Mouse (Mus musculus): ENCODE data around the gene Grhpr. TPM values are rescaled to one million over a fixed set of nuclear protein-coding genes. Genes with fewer than 3 reads are reported as not detected.

Grhpr gene
- total RNA-seq, 2 experiments from 2014 or later = 13.7 to 16.9 TPM

Other genes starting within 250 kb of the Grhpr start
- 54.4 and 56.6 TPM in 2 replicates for gene Zcchc7, start 225.5 kb upstream of the Grhpr start, total RNA-seq (2014; fragmentation: Nextera tagmentation)
- 150 and 199 TPM in 2 replicates for gene Zcchc7, start 225.5 kb upstream of the Grhpr start, total RNA-seq (2017)
- gene Zbtb5, start 31.0 kb downstream of the Grhpr start, total RNA-seq (2014; fragmentation: Nextera tagmentation) = 9.2 and 11.4 TPM in 2 replicates
- 8.0 and 12.4 TPM in 2 replicates for gene Zbtb5, start 31.0 kb downstream of the Grhpr start, total RNA-seq (2017)
- gene Polr1e, start 37.2 kb downstream of the Grhpr start, total RNA-seq (2014; fragmentation: Nextera tagmentation) = 33.5 and 45.3 TPM in 2 replicates
- 79.9 and 110 TPM in 2 replicates for gene Polr1e, start 37.2 kb downstream of the Grhpr start, total RNA-seq (2017)
- gene Fbxo10, start 103.2 kb downstream of the Grhpr start, total RNA-seq (2014; fragmentation: Nextera tagmentation) = 16.8 and 21.0 TPM in 2 replicates
- 10.0 and 13.4 TPM in 2 replicates for gene Fbxo10, start 103.2 kb downstream of the Grhpr start, total RNA-seq (2017)
- gene Tomm5, start 126.7 kb downstream of the Grhpr start, total RNA-seq (2014; fragmentation: Nextera tagmentation) = 384 and 535 TPM in 2 replicates
- gene Tomm5, start 126.7 kb downstream of the Grhpr start, total RNA-seq (2017) = 267 and 394 TPM in 2 replicates
- 0.72 TPM in 1 of 2 replicates, not detected in the other for gene Frmpd1, start 203.5 kb downstream of the Grhpr start, total RNA-seq (2014; fragmentation: Nextera tagmentation)
- gene Frmpd1, start 203.5 kb downstream of the Grhpr start, total RNA-seq (2017) = 0.30 TPM in 1 of 2 replicates, not detected in the other